Mouse (Mus musculus) ES-E14 (cell line): Measurements from ENCODE around the gene Olfm1.

Experiments
- CHD2 ChIP-seq: IDR thresholded peaks from 2 replicates; pipeline ENCODE4 v1.6.1; 2014; ENCODE audit warnings: mild to moderate bottlenecking, low read depth, low read length, inconsistent platforms
- HCFC1 ChIP-seq: IDR thresholded peaks from 2 replicates; pipeline ENCODE4 v1.6.1; 2012; ENCODE audit warnings: low read length, inconsistent platforms, borderline replicate concordance; ENCODE audit not compliant: insufficient read depth
- MAFK ChIP-seq: IDR thresholded peaks from 2 replicates; pipeline ENCODE4 v1.6.1; 2014; ENCODE audit warnings: mild to moderate bottlenecking, low read depth, low read length, inconsistent platforms; ENCODE audit not compliant: insufficient read depth
- ZC3H11A ChIP-seq: IDR thresholded peaks from 2 replicates; pipeline ENCODE4 v1.6.1; 2012; ENCODE audit warnings: low read depth, mild to moderate bottlenecking, inconsistent platforms, low read length, borderline replicate concordance
- ZNF384 ChIP-seq: IDR thresholded peaks from 2 replicates; pipeline ENCODE4 v1.6.1; 2012; ENCODE audit warnings: low read depth, low read length, inconsistent platforms

DNA sequence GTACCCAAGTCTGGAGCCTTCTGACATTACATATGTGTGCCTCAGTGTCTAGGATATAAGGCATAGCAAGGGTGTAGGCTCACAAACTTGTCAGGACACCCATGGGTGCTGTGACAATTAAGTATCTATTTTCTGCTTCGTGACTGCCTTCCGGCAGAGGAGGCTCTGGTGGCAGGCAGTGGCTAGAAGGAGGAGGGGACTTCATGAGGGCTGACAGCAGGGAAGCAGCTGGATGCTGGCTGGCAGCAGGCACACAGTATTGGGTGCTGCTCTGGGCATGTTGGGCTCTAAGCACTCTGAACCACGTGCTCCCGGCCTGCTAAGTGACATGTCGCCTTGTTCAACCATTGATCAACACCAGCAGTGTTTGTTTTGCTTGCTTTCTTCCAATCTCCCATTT lies 32.0 kb downstream of the Olfm1 start:
- TF ChIP-seq CHD2 (no peak), MAFK (no peak), ZNF384 (no peak), HCFC1 (no peak), ZC3H11A (no peak)
